Mouse (Mus musculus) hindbrain, postnatal 0 days (tissue): Measurements from ENCODE around the gene Dync1h1. TPM values are rescaled to one million over a fixed set of nuclear protein-coding genes. Genes with fewer than 3 reads are reported as not detected.
A peak's percentile ranks its signal among the peaks of the same experiment; 100 is the strongest.

Experiments
- ATAC-seq: fragments of 200-750 bp; cut with Nextera tagmentation; 2 replicates; pipeline ENCODE4 v1.8.0; 2017; ENCODE audit warnings: mild to moderate bottlenecking, moderate TSS enrichment, moderate library complexity
- DNase-seq: peaks from one replicate; pipeline ENCODE4 v3.0.0-alpha.2; 2015; ENCODE audit warnings: low spot score
- H3K27ac ChIP-seq: fragments of 300-500 bp; sonication (generic); 2 replicates; pipeline ENCODE4 v1.5.1; 2014; ENCODE audit warnings: mild to moderate bottlenecking
- H3K27me3 ChIP-seq: fragments of 300-500 bp; sonication (generic); 2 replicates; pipeline ENCODE4 v1.6.1; 2014; ENCODE audit warnings: low read length, mixed read lengths; ENCODE audit not compliant: insufficient read depth
- H3K36me3 ChIP-seq: fragments of 300-500 bp; sonication (generic); 2 replicates; pipeline ENCODE4 v1.6.1; 2014; ENCODE audit warnings: low read length, mixed read lengths; ENCODE audit not compliant: insufficient read depth
- H3K4me1 ChIP-seq: fragments of 300-500 bp; sonication (generic); 2 replicates; pipeline ENCODE4 v1.6.1; 2014; ENCODE audit warnings: antibody characterized with exemption, low read length, mixed read lengths; ENCODE audit not compliant: insufficient read depth
- H3K4me2 ChIP-seq: fragments of 300-500 bp; sonication (generic); 2 replicates; pipeline ENCODE4 v1.6.1; 2014; ENCODE audit warnings: low read depth, mild to moderate bottlenecking, low read length, moderate library complexity, mixed read lengths
- H3K4me3 ChIP-seq: fragments of 300-500 bp; sonication (generic); 2 replicates; pipeline ENCODE4 v1.5.1; 2014; ENCODE audit warnings: low read length
- H3K9ac ChIP-seq: fragments of 300-500 bp; sonication (generic); replicated peaks from 2 replicates; pipeline ENCODE4 v1.6.1; 2014; ENCODE audit warnings: mild to moderate bottlenecking, low read length, moderate library complexity, mixed read lengths
- H3K9me3 ChIP-seq: fragments of 300-500 bp; sonication (generic); 2 replicates; pipeline ENCODE4 v1.6.1; 2016; ENCODE audit warnings: low read length, mixed read lengths
- CTCF ChIP-seq: IDR thresholded peaks from 2 replicates; pipeline ENCODE4 v1.5.1; 2016; ENCODE audit warnings: antibody characterized with exemption, control low read depth, low read depth
- WGBS: fragments of 180-500 bp; shearing (Covaris S2); extraction: QIAGEN DNeasy Blood & Tissue Kit; methylation state at CpG from one replicate; pipeline ENCODE4 v1.1.7; 2014; 5-methylcytosine and 5-hydroxymethylcytosine counted together
- polyA plus RNA-seq: library from polyadenylated mRNA; unstranded; fragments of >200 nt; fragmentation: Nextera tagmentation; extraction: Ambion mirVana; gene quantifications from 2 replicates; pipeline ENCODE4 v1.2.1, GENCODE M21; 2015
- total RNA-seq: library from RNA; depleted of rRNA; stranded (reverse); fragments of >200 nt; gene quantifications from 2 replicates; pipeline ENCODE4 v1.2.3, GENCODE M21; 2014

Gene Dync1h1
- total and polyA plus RNA-seq, 2 experiments from 2014 or later, result 57.6 to 262 TPM

DNA sequence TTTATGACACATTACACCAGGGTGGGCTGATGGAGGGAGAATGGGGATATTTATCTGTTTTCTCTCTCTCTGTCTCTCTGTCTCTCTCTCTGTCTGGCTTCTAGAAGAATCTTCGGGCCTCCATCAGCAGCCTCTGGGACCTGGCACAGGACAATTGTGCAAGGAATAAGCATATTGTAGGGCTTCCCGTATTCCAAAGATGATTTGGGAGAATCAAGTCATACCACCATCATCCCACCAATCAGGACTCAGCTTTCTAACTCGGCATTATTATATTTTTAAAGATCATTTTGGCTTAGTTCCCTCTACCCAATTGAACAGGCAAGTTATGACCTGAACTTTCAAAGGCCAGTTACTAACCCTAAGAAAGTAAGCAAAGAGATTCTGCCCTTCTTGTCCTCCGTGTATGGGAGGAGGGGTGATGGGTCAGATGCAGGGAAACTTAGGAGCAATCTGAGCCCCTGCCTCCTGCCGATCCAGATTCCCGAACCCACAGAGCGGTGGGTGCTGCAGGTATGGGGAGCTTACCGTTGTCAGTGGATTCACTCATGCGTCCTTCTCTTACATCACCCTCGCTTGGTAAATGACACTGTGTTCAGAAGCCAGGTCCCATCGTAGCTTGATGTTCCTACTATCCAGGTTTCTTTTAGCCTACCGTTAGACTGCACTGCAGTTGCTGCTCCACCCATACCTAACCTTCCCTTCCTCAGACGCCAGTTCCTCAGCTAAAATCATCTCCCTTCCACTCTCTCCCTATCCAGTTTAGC lies 844 bp upstream of the Dync1h1 start:
- Histone ChIP-seq H3K4me3 (peak overlapping the region; percentile 100), H3K9ac (peak overlapping the region; percentile 100), H3K27me3 (0 out of 2 replicates have a peak, but pooled peaks cover 4% of the 10 kb centered on the region), H3K4me1 (peaks cover 6% of the 10 kb centered on the region; the same call in 1 of the 2 replicates), H3K9me3 (no peaks in the 10 kb centered on the region), H3K36me3 (no peaks in the 10 kb centered on the region), H3K27ac (peak overlapping the region; percentile 99; the same call in 1 of the 2 replicates), H3K4me2 (peak overlapping the region; percentile 68)
- ATAC-seq, result 0 out of 2 replicates have a peak, but pooled peaks have one; percentile 18
- 47% methylated on average over 13 of the region's 13 CpGs for WGBS
- TF ChIP-seq CTCF, result no peak
- DNase-seq, result no peak

DNA sequence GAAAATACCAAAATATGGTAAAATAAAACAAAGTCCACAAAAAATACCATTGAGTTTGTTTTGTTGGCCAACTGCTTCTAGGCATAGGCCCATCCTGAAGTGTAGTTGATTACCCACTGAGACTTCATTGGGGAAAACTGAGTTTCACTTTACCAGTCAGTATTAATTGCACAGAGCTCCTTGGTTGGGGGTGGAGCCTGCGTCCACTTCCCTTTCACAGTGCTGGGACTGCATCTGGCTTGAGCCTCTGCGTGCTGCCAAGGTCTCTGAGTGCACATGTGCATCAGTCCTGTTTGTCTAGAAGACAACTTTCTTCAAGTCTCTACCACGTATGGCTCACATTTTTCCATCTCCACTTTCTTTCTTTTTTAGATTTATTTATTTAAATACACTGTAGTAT lies 4.9 kb downstream of the Dync1h1 start:
- ATAC-seq (no peak), DNase-seq (no peak)
- 0 out of 2 replicates have a peak, but pooled peaks cover 7% of the 10 kb centered on the region for H3K36me3 ChIP-seq
- peaks cover 6% of the 10 kb centered on the region; the same call in 1 of the 2 replicates for H3K4me1 ChIP-seq
- no peak for TF ChIP-seq CTCF
- no peak overlapping the region for H3K4me3 ChIP-seq
- WGBS, result 79% methylated on average over 3 of the region's 3 CpGs
- no peaks in the 10 kb centered on the region for H3K27me3 ChIP-seq
- no peak overlapping the region for H3K27ac ChIP-seq
- no peak overlapping the region for H3K4me2 ChIP-seq
- H3K9ac ChIP-seq, result no peak overlapping the region
- H3K9me3 ChIP-seq, result no peaks in the 10 kb centered on the region

DNA sequence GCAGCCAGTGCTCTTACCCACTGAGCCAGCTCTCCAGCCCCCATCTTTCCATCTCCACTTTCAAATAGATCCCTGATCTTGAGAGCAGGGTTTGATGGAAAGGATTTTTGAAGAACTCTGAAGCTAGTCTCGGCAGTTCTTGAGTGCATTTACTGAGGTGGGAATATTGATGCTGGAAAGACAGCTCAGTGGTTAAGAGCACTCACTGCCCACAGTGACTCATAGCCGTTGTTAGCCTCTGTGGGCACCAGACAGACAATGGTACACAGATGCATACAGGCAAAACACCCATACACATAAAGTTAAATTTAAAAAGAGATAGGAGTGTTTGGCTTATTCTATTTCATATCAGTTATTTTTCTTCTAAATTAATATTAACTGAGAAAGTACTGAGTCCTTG lies 5.4 kb downstream of the Dync1h1 start:
- no peak for DNase-seq
- no peak overlapping the region for H3K27ac ChIP-seq
- H3K4me1 ChIP-seq, result peaks cover 6% of the 10 kb centered on the region; the same call in 1 of the 2 replicates
- H3K36me3 ChIP-seq, result 0 out of 2 replicates have a peak, but pooled peaks cover 7% of the 10 kb centered on the region
- 85% methylated on average over 2 of the region's 2 CpGs for WGBS
- no peak for ATAC-seq
- H3K9me3 ChIP-seq, result no peaks in the 10 kb centered on the region
- no peak overlapping the region for H3K9ac ChIP-seq
- H3K4me2 ChIP-seq, result no peak overlapping the region
- H3K27me3 ChIP-seq, result no peaks in the 10 kb centered on the region
- H3K4me3 ChIP-seq, result no peak overlapping the region
- TF ChIP-seq CTCF, result no peak

GRCm38 (mm10) chr12:110608460-110609152 lies 7.4 kb downstream of the Dync1h1 start:
- 70% methylated on average over 11 of the region's 11 CpGs for WGBS
- Histone ChIP-seq H3K4me1 (no peaks in the 10 kb centered on the region), H3K4me2 (no peak overlapping the region), H3K4me3 (no peak overlapping the region), H3K36me3 (peaks cover 14% of the 10 kb centered on the region; the same call in 1 of the 2 replicates), H3K9me3 (no peaks in the 10 kb centered on the region), H3K27me3 (no peaks in the 10 kb centered on the region), H3K9ac (no peak overlapping the region), H3K27ac (peak overlapping the region; percentile 8; the same call in 1 of the 2 replicates)
- DNase-seq (peak; percentile 27), ATAC-seq (peak; percentile 80; the same call in 1 of the 2 replicates)
- peak; percentile 23; the same call in 1 of the 2 replicates for TF ChIP-seq CTCF

DNA sequence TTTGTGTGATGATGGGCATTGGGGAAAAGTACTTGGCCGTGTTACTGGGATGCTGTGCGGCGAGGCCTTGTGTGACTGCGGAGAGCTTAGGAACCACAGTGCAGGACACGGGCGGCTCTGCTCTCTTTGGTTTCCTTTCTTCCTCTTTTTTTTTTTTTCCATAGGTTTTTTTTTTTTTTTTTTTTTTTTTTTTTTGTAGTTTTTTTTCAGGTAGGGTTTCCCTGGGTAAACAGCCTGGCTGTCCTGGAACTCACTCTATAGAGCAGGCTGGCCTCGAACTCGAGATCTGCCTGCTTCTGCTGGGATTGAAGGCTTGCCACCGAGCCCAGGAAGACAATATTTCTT lies 7.9 kb downstream of the Dync1h1 start:
- no peaks in the 10 kb centered on the region for H3K4me1 ChIP-seq
- no peaks in the 10 kb centered on the region for H3K9me3 ChIP-seq
- H3K9ac ChIP-seq, result no peak overlapping the region
- peaks cover 18% of the 10 kb centered on the region; the same call in 1 of the 2 replicates for H3K36me3 ChIP-seq
- ATAC-seq (no peak), DNase-seq (no peak)
- WGBS, result 83% methylated on average over 9 of the region's 9 CpGs
- no peaks in the 10 kb centered on the region for H3K27me3 ChIP-seq
- H3K4me3 ChIP-seq, result no peak overlapping the region
- TF ChIP-seq CTCF, result no peak
- peak overlapping the region; percentile 8; the same call in 1 of the 2 replicates for H3K27ac ChIP-seq
- H3K4me2 ChIP-seq, result no peak overlapping the region

- Histone ChIP-seq H3K27me3 (no peaks in the 10 kb centered on the region), H3K36me3 (peaks cover 32% of the 10 kb centered on the region)
Observed at GRCm38 (mm10) chr12:110610713-110611112, 9.5 kb downstream of the Dync1h1 start.

More at GRCm38 (mm10) chr12:110610713-110611112, 9.5 kb downstream of the Dync1h1 start:
- H3K4me2 ChIP-seq, result no peak overlapping the region
- H3K4me1 ChIP-seq, result no peaks in the 10 kb centered on the region
- no peaks in the 10 kb centered on the region for H3K9me3 ChIP-seq
- no peak overlapping the region for H3K27ac ChIP-seq
- WGBS, result 97% methylated on average over 2 of the region's 2 CpGs
- H3K4me3 ChIP-seq, result no peak overlapping the region
- ATAC-seq (no peak), DNase-seq (no peak)
- no peak for TF ChIP-seq CTCF
- H3K9ac ChIP-seq, result no peak overlapping the region
